Mouse (Mus musculus) CH12.LX (cell line): ENCODE data around the gene Spice1. TPM values are rescaled to one million over a fixed set of nuclear protein-coding genes. Genes with fewer than 3 reads are reported as not detected.

Experiments used
- DNase-seq: peaks from one replicate; pipeline ENCODE4 v3.0.0-alpha.2; 2013; ENCODE audit errors: extremely low read depth
- H3K27ac ChIP-seq: 2 replicates; pipeline ENCODE4 v1.5.1; 2012; ENCODE audit warnings: low read depth, mild to moderate bottlenecking, control low read depth, moderate library complexity; ENCODE audit not compliant: insufficient read depth
- H3K27me3 ChIP-seq: replicated peaks from 2 replicates; pipeline ENCODE3; 2012; ENCODE audit warnings: inconsistent platforms
- H3K36me3 ChIP-seq, 2 experiments: replicated peaks in 1 of 2; 2 replicates each; pipeline versions ENCODE3 to v1.6.1; 2012; ENCODE audit warnings: inconsistent platforms in 1 of 2, low read length in 1 of 2, mild to moderate bottlenecking in 1 of 2, mixed read lengths in 1 of 2, moderate library complexity in 1 of 2; ENCODE audit not compliant: control insufficient read depth in 1 of 2, insufficient read depth in 1 of 2
- H3K4me1 ChIP-seq, 2 experiments: 2 replicates each; pipeline ENCODE4 v1.6.1; 2012; ENCODE audit warnings: inconsistent platforms in 1 of 2, moderate library complexity in 1 of 2; ENCODE audit not compliant: insufficient read depth in 2 of 2, control insufficient read depth in 1 of 2
- H3K4me2 ChIP-seq: 2 replicates; pipeline ENCODE4 v1.6.1; 2012; ENCODE audit warnings: low read depth, mild to moderate bottlenecking, control low read depth; ENCODE audit not compliant: poor library complexity, insufficient read depth, severe bottlenecking
- H3K4me3 ChIP-seq, 3 experiments: fragments of 150-350 bp in 1 of 3; sonication (generic) in 1 of 3; replicated peaks in 1 of 3; 2 replicates each; pipeline versions ENCODE3 to v1.5.1; 2011 to 2012; ENCODE audit warnings: low read depth in 2 of 3, low read length in 2 of 3, mild to moderate bottlenecking in 2 of 3, moderate library complexity in 2 of 3, control low read depth in 1 of 3, improper control_type of control experiment in 1 of 3, inconsistent platforms in 1 of 3, mixed read lengths in 1 of 3; ENCODE audit not compliant: poor library complexity in 1 of 3
- H3K79me2 ChIP-seq: replicated peaks from 2 replicates; pipeline ENCODE4 v1.6.1; 2012; ENCODE audit warnings: mild to moderate bottlenecking, moderate library complexity; ENCODE audit not compliant: control insufficient read depth, poor library complexity, insufficient read depth, severe bottlenecking; ENCODE audit errors: extremely low read depth
- H3K9ac ChIP-seq: 2 replicates; pipeline ENCODE4 v1.6.1; 2012; ENCODE audit warnings: low read depth, mild to moderate bottlenecking, control low read depth, moderate library complexity; ENCODE audit not compliant: insufficient read depth
- H3K9me3 ChIP-seq: replicated peaks from 2 replicates; pipeline ENCODE3; 2012; ENCODE audit warnings: low read length, inconsistent platforms, mixed read lengths
- BHLHE40 ChIP-seq: IDR thresholded peaks from 2 replicates; pipeline ENCODE4 v1.6.1; 2011; ENCODE audit warnings: mild to moderate bottlenecking, low read depth, low read length, improper control_type of control experiment
- CHD1 ChIP-seq: IDR thresholded peaks from 2 replicates; pipeline ENCODE4 v1.6.1; 2012; ENCODE audit warnings: low read depth, low read length, improper control_type of control experiment, inconsistent platforms
- CTCF ChIP-seq, 2 experiments: IDR thresholded peaks in 1 of 2; conservative IDR thresholded peaks in 1 of 2; 2 replicates each; pipeline ENCODE4 v1.5.1; 2011 to 2012; ENCODE audit warnings: low read depth in 2 of 2, low read length in 2 of 2, improper control_type of control experiment in 1 of 2, inconsistent platforms in 1 of 2, mild to moderate bottlenecking in 1 of 2, moderate library complexity in 1 of 2
- ETS1 ChIP-seq: conservative IDR thresholded peaks from 2 replicates; pipeline ENCODE4 v1.6.1; 2012; ENCODE audit warnings: low read depth, mild to moderate bottlenecking, inconsistent platforms, low read length, improper control_type of control experiment, moderate library complexity
- IRF4 ChIP-seq: IDR thresholded peaks from 2 replicates; pipeline ENCODE4 v1.6.1; 2014; ENCODE audit warnings: low read depth, mild to moderate bottlenecking, inconsistent platforms, low read length, improper control_type of control experiment
- JUND ChIP-seq: conservative IDR thresholded peaks from 2 replicates; pipeline ENCODE4 v1.6.1; 2011; ENCODE audit warnings: low read depth, low read length, improper control_type of control experiment
- MAX ChIP-seq: IDR thresholded peaks from 2 replicates; pipeline ENCODE4 v1.6.1; 2011; ENCODE audit warnings: low read length, improper control_type of control experiment
- MAZ ChIP-seq: IDR thresholded peaks from 2 replicates; pipeline ENCODE4 v1.6.1; 2012; ENCODE audit warnings: low read depth, mild to moderate bottlenecking, inconsistent platforms, low read length, improper control_type of control experiment, moderate library complexity
- MEF2A ChIP-seq: IDR thresholded peaks from 2 replicates; pipeline ENCODE4 v1.6.1; 2014; ENCODE audit warnings: low read depth, mild to moderate bottlenecking, inconsistent platforms, low read length, improper control_type of control experiment, borderline replicate concordance
- MXI1 ChIP-seq: IDR thresholded peaks from 2 replicates; pipeline ENCODE4 v1.6.1; 2011; ENCODE audit warnings: mild to moderate bottlenecking, low read depth, low read length, improper control_type of control experiment
- MYC ChIP-seq: IDR thresholded peaks from 2 replicates; pipeline ENCODE4 v1.6.1; 2011; ENCODE audit warnings: low read depth, mild to moderate bottlenecking, improper control_type of control experiment, low read length
- NELFE ChIP-seq: IDR thresholded peaks from 2 replicates; pipeline ENCODE4 v1.6.1; 2011; ENCODE audit warnings: low read depth, low read length, improper control_type of control experiment
- NRF1 ChIP-seq: IDR thresholded peaks from 2 replicates; pipeline ENCODE4 v1.6.1; 2014; ENCODE audit warnings: low read depth, mild to moderate bottlenecking, inconsistent platforms, low read length, improper control_type of control experiment, moderate library complexity
- PAX5 ChIP-seq: IDR thresholded peaks from 2 replicates; pipeline ENCODE4 v1.6.1; 2012; ENCODE audit warnings: low read length, inconsistent platforms, mixed read lengths
- SMC3 ChIP-seq: IDR thresholded peaks from 2 replicates; pipeline ENCODE4 v1.6.1; 2011; ENCODE audit warnings: low read depth, low read length, improper control_type of control experiment
- TBP ChIP-seq: conservative IDR thresholded peaks from 2 replicates; pipeline ENCODE4 v1.6.1; 2011; ENCODE audit warnings: low read depth, low read length, improper control_type of control experiment
- USF2 ChIP-seq: conservative IDR thresholded peaks from 2 replicates; pipeline ENCODE4 v1.6.1; 2011; ENCODE audit warnings: low read depth, low read length, improper control_type of control experiment
- ZMIZ1 ChIP-seq: IDR thresholded peaks from 2 replicates; pipeline ENCODE4 v1.6.1; 2012; ENCODE audit warnings: low read depth, mild to moderate bottlenecking, inconsistent platforms, low read length, improper control_type of control experiment
- dilution Hi-C: fragments of 300-500 bp; cut with MboI; formaldehyde crosslinking; loops from 2 replicates; pipeline ENCODE4 v1.14.3; 2020; ENCODE audit warnings: low sequenced_read_pairs; ENCODE audit not compliant: extremely low pct_unique_long_range_greater_than_20kb, extremely low pct_ligation_motif_present
- in situ Hi-C: fragments of 300-500 bp; cut with MboI; formaldehyde crosslinking; loops from 3 replicates; pipeline ENCODE4 v1.14.3; 2019; ENCODE audit warnings: low sequenced_read_pairs, low pct_ligation_motif_present, low pct_unique_long_range_greater_than_20kb, mixed read lengths
- polyA plus RNA-seq: library from polyadenylated mRNA; unstranded; fragments of >175 nt; gene quantifications from 2 replicates; pipeline ENCODE4 v1.2.1, GENCODE M21; 2012; ENCODE audit warnings: low read depth; ENCODE audit not compliant: insufficient read length
- total RNA-seq, 2 experiments: library from RNA; depleted of rRNA; stranded (reverse); fragments of 300-350 nt in 1 of 2; fragments of >200 nt in 1 of 2; gene quantifications; 2 replicates each; pipeline ENCODE4 v1.2.3; 2012 to 2014

Gene Spice1
- total and polyA plus RNA-seq, 3 experiments = 12.1 to 19.6 (median 15.7) TPM

- no peak for TF ChIP-seq SMC3
- no peak for TF ChIP-seq IRF4
- no peak for TF ChIP-seq MEF2A
- Histone ChIP-seq H3K4me1 (peaks cover 0 to 3% of the 10 kb centered on the region in 2 experiments; a peak in 2 of 4 replicates), H3K4me2 (no peak overlapping the region), H3K9ac (no peak overlapping the region), H3K4me3 (no peak overlapping the region), H3K36me3 (no peaks in the 10 kb centered on the region), H3K27me3 (no peaks in the 10 kb centered on the region), H3K27ac (no peak overlapping the region), H3K79me2 (no peaks in the 10 kb centered on the region), H3K9me3 (no peaks in the 10 kb centered on the region)
- dilution Hi-C loops (no loop called here), in situ Hi-C loops (no loop called here)
- DNase-seq = no peak
Measured at GRCm38 (mm10) chr16:44316350-44316749, 30.6 kb upstream of the Spice1 start.

GRCm38 (mm10) chr16:44320232-44320631 is 26.7 kb upstream of the Spice1 start:
- Histone ChIP-seq H3K4me1 (peaks cover 0 to 3% of the 10 kb centered on the region in 2 experiments; a peak in 2 of 4 replicates), H3K4me3 (no peak overlapping the region), H3K9ac (no peak overlapping the region), H3K27ac (no peak overlapping the region), H3K4me2 (no peak overlapping the region), H3K79me2 (no peaks in the 10 kb centered on the region), H3K9me3 (no peaks in the 10 kb centered on the region), H3K27me3 (no peaks in the 10 kb centered on the region), H3K36me3 (no peaks in the 10 kb centered on the region)
- in situ Hi-C loops = no loop called here
- dilution Hi-C loops = no loop called here
- no peak for TF ChIP-seq MYC
- TF ChIP-seq PAX5 = no peak
- TF ChIP-seq MAX = no peak
- TF ChIP-seq CTCF (conservative IDR thresholded peaks at IDR 0.05 in 1 of 2, IDR thresholded peaks at IDR 0.05 in 1 of 2; ENCODE audit: low read depth in 2 of 2, low read length in 2 of 2) = no peak
- TF ChIP-seq CHD1 = no peak
- TF ChIP-seq USF2 = no peak
- no peak for TF ChIP-seq NELFE
- no peak for TF ChIP-seq MXI1
- TF ChIP-seq NRF1 = no peak
- TF ChIP-seq TBP = no peak
- no peak for TF ChIP-seq MAZ
- TF ChIP-seq SMC3 = no peak
- TF ChIP-seq ZMIZ1 = no peak
- TF ChIP-seq ETS1 = no peak
- TF ChIP-seq BHLHE40 = no peak
- no peak for TF ChIP-seq JUND
- no peak for DNase-seq
